Mouse (Mus musculus): ENCODE measurements around the gene Fmc1. TPM values are rescaled to one million over a fixed set of nuclear protein-coding genes. Genes with fewer than 3 reads are reported as not detected.

The Fmc1 gene
- 45.3 and 54.6 TPM in 2 replicates for polyA plus RNA-seq (2012; rRNA removed)
- 91.8 and 93.7 TPM in 2 replicates for polyA plus RNA-seq (2014; fragmentation: Nextera tagmentation; extraction: Ambion mirVana)

- peak; percentile 84 for ATAC-seq (ENCODE audit: insufficient read depth)
- peak within 1 kb of the TSS; percentile 91 for H3K27ac ChIP-seq
- H3K4me1 ChIP-seq (replicated peaks; ENCODE audit: control insufficient read depth in 2 of 2, insufficient read depth in 2 of 2, low read length in 1 of 2) = peaks cover 2 to 12% of the 10 kb centered on the region in 2 experiments
- no peaks in the 10 kb centered on the region for H3K9me3 ChIP-seq (ENCODE audit: control insufficient read depth, low read length)
- no peaks in the 10 kb centered on the region for H3K27me3 ChIP-seq (ENCODE audit: control insufficient read depth, insufficient read depth, low read length)
- H3K4me3 ChIP-seq (ENCODE audit: insufficient read depth in 1 of 2, low read depth in 2 of 2, low read length in 2 of 2) = peak within 1 kb of the TSS; percentile 88 to 94
- peak; percentile 98 to 99 (median 98) for DNase-seq (ENCODE audit: low read depth in 3 of 3, low spot score in 3 of 3)
- peak within 1 kb of the TSS; percentile 79 for H3K4me2 ChIP-seq (ENCODE audit: low read depth)
- peak within 1 kb of the TSS; percentile 88 for H3K9ac ChIP-seq (replicated peaks)
- H3K36me3 ChIP-seq (replicated peaks; ENCODE audit: control insufficient read depth, insufficient read depth, low read depth) = no peaks in the 10 kb centered on the region
- WGBS (ENCODE audit: insufficient replicate concordance) = 2% methylated on average over 41 of the region's 41 CpGs
- peak; percentile 31 for TF ChIP-seq EP300 (IDR thresholded peaks at IDR 0.05; ENCODE audit: low read depth)
- TF ChIP-seq CTCF (IDR thresholded peaks at IDR 0.05; ENCODE audit: low read depth) = peak; percentile 22; the same call in 1 of the 2 replicates
These were observed at the start of gene Fmc1 for GRCm38 (mm10) chr6:38533428-38534405. Gene Fmc1 (plus strand): TSS chr6:38533502.

DNA sequence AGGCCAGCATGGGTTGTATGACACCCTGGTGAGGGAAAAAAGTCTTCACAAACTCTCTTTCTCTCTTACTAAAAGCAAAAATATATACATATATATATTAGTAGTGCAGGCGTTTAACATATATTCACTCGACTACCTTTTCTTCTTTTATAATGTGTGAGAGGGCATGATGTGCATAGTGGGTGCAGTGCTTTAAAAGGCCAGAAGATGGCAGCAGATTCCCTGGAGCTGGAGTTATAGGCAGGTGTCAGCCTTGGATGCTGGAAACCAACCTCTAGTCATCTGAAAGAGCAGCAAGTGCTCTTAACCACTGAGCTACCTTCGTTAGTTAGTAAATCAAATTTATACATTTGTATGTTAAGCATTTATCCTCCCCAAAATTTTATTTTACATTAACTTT is 40.8 kb upstream of the Fmc1 start:
- no peak overlapping the region for H3K9ac ChIP-seq (replicated peaks)
- H3K9me3 ChIP-seq (ENCODE audit: control insufficient read depth, low read length) = no peaks in the 10 kb centered on the region
- TF ChIP-seq CTCF (IDR thresholded peaks at IDR 0.05; ENCODE audit: low read depth) = peak; percentile 90
- TF ChIP-seq EP300 (IDR thresholded peaks at IDR 0.05; ENCODE audit: low read depth) = no peak
- H3K4me1 ChIP-seq (replicated peaks; ENCODE audit: control insufficient read depth in 2 of 2, insufficient read depth in 2 of 2, low read length in 1 of 2) = no peaks in the 10 kb centered on the region
- ATAC-seq (ENCODE audit: insufficient read depth) (no peak), DNase-seq (ENCODE audit: low read depth in 3 of 3, low spot score in 3 of 3) (peak; percentile 27 to 46 (median 28))
- H3K36me3 ChIP-seq (replicated peaks; ENCODE audit: control insufficient read depth, insufficient read depth, low read depth) = peaks cover 10% of the 10 kb centered on the region
- no peak overlapping the region for H3K4me3 ChIP-seq (ENCODE audit: insufficient read depth in 1 of 2, low read depth in 2 of 2, low read length in 2 of 2)
- WGBS (ENCODE audit: insufficient replicate concordance) = 58% methylated on average over 3 of the region's 3 CpGs
- H3K27ac ChIP-seq = no peak overlapping the region
- H3K4me2 ChIP-seq (ENCODE audit: low read depth) = no peak overlapping the region
- no peaks in the 10 kb centered on the region for H3K27me3 ChIP-seq (ENCODE audit: control insufficient read depth, insufficient read depth, low read length)

- H3K9ac ChIP-seq (replicated peaks) = no peak overlapping the region
- 66% methylated on average over 4 of the region's 4 CpGs for WGBS (ENCODE audit: insufficient replicate concordance)
- H3K36me3 ChIP-seq (replicated peaks; ENCODE audit: control insufficient read depth, insufficient read depth, low read depth) = peaks cover 14% of the 10 kb centered on the region
These were observed 37.7 kb upstream of the Fmc1 start for GRCm38 (mm10) chr6:38495641-38496040.

GRCm38 (mm10) chr6:38512096-38512495 is 21.2 kb upstream of the Fmc1 start:
- Histone ChIP-seq H3K9me3 (ENCODE audit: control insufficient read depth, low read length) (no peaks in the 10 kb centered on the region), H3K36me3 (replicated peaks; ENCODE audit: control insufficient read depth, insufficient read depth, low read depth) (no peaks in the 10 kb centered on the region), H3K4me2 (ENCODE audit: low read depth) (no peak overlapping the region), H3K4me3 (ENCODE audit: insufficient read depth in 1 of 2, low read depth in 2 of 2, low read length in 2 of 2) (no peak overlapping the region), H3K9ac (replicated peaks) (no peak overlapping the region), H3K4me1 (replicated peaks; ENCODE audit: control insufficient read depth in 2 of 2, insufficient read depth in 2 of 2, low read length in 1 of 2) (peaks cover 0 to 3% of the 10 kb centered on the region in 2 experiments; a peak in 1 of 4 replicates), H3K27me3 (ENCODE audit: control insufficient read depth, insufficient read depth, low read length) (no peaks in the 10 kb centered on the region), H3K27ac (no peak overlapping the region)
- DNase-seq (ENCODE audit: low read depth in 3 of 3, low spot score in 3 of 3) (no peak), ATAC-seq (ENCODE audit: insufficient read depth) (no peak)
- WGBS (ENCODE audit: insufficient replicate concordance) = 88% methylated on average over 1 of the region's 1 CpGs
- no peak for TF ChIP-seq EP300 (IDR thresholded peaks at IDR 0.05; ENCODE audit: low read depth)
- peak; percentile 20; the same call in 1 of the 2 replicates for TF ChIP-seq CTCF (IDR thresholded peaks at IDR 0.05; ENCODE audit: low read depth)

More at GRCm38 (mm10) chr6:38495641-38496040, 37.7 kb upstream of the Fmc1 start:
- Histone ChIP-seq H3K4me1 (replicated peaks; ENCODE audit: control insufficient read depth in 2 of 2, insufficient read depth in 2 of 2, low read length in 1 of 2) (no peaks in the 10 kb centered on the region), H3K9me3 (ENCODE audit: control insufficient read depth, low read length) (no peaks in the 10 kb centered on the region), H3K4me2 (ENCODE audit: low read depth) (no peak overlapping the region), H3K4me3 (ENCODE audit: insufficient read depth in 1 of 2, low read depth in 2 of 2, low read length in 2 of 2) (no peak overlapping the region), H3K27me3 (ENCODE audit: control insufficient read depth, insufficient read depth, low read length) (no peaks in the 10 kb centered on the region), H3K27ac (no peak overlapping the region)
- no peak for ATAC-seq (ENCODE audit: insufficient read depth)
- DNase-seq (ENCODE audit: low read depth in 3 of 3, low spot score in 3 of 3) = no peak
- TF ChIP-seq EP300 (IDR thresholded peaks at IDR 0.05; ENCODE audit: low read depth) (no peak), CTCF (IDR thresholded peaks at IDR 0.05; ENCODE audit: low read depth) (no peak)

DNA sequence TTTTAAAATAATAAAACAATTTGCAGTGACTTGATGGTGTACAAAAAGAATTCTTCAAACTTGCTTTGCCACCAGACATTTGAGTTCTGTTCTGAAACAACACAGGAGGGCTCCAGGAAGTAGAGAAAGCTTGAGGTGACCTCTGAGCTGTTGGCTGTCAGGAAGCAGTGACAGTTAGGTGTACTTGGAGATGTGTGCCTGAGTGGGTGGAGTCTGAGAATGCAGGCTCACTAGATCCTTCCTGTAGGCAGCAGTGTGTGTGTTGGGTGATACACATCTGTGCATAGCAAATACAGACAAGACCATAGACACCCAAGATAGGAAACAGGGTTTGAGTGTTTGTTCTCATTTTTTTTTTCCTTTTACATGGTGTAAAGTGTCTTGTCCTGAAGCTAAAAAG is 20.5 kb upstream of the Fmc1 start:
- no peak overlapping the region for H3K27ac ChIP-seq
- H3K4me1 ChIP-seq (replicated peaks; ENCODE audit: control insufficient read depth in 2 of 2, insufficient read depth in 2 of 2, low read length in 1 of 2) = peaks cover 0 to 3% of the 10 kb centered on the region in 2 experiments; a peak in 1 of 4 replicates
- no peaks in the 10 kb centered on the region for H3K36me3 ChIP-seq (replicated peaks; ENCODE audit: control insufficient read depth, insufficient read depth, low read depth)
- no peak overlapping the region for H3K4me2 ChIP-seq (ENCODE audit: low read depth)
- TF ChIP-seq EP300 (IDR thresholded peaks at IDR 0.05; ENCODE audit: low read depth) (no peak), CTCF (IDR thresholded peaks at IDR 0.05; ENCODE audit: low read depth) (no peak)
- ATAC-seq (ENCODE audit: insufficient read depth) (no peak), DNase-seq (ENCODE audit: low read depth in 3 of 3, low spot score in 3 of 3) (no peak)
- no peak overlapping the region for H3K9ac ChIP-seq (replicated peaks)
- no peaks in the 10 kb centered on the region for H3K27me3 ChIP-seq (ENCODE audit: control insufficient read depth, insufficient read depth, low read length)
- no peaks in the 10 kb centered on the region for H3K9me3 ChIP-seq (ENCODE audit: control insufficient read depth, low read length)
- no peak overlapping the region for H3K4me3 ChIP-seq (ENCODE audit: insufficient read depth in 1 of 2, low read depth in 2 of 2, low read length in 2 of 2)
